Mouse (Mus musculus) embryonic facial prominence, embryonic 15.5 days (tissue): ENCODE results near the gene Pax5. TPM values are rescaled to one million over a fixed set of nuclear protein-coding genes. Genes with fewer than 3 reads are reported as not detected.

Experiments
- ATAC-seq: fragments of 200-750 bp; cut with Nextera tagmentation; 2 replicates; pipeline ENCODE4 v1.8.0; 2017; ENCODE audit warnings: low read depth, moderate TSS enrichment; ENCODE audit not compliant: insufficient number of reproducible peaks, low FRiP score, low TSS enrichment
- H3K27ac ChIP-seq: fragments of 300-500 bp; sonication (generic); replicated peaks from 2 replicates; pipeline ENCODE4 v1.5.1; 2015; ENCODE audit warnings: mild to moderate bottlenecking, inconsistent platforms
- H3K27me3 ChIP-seq: fragments of 300-500 bp; sonication (generic); 2 replicates; pipeline ENCODE4 v1.6.1; 2015; ENCODE audit warnings: inconsistent platforms
- H3K36me3 ChIP-seq: fragments of 300-500 bp; sonication (generic); 2 replicates; pipeline ENCODE4 v1.6.1; 2015; ENCODE audit warnings: mild to moderate bottlenecking, inconsistent platforms
- H3K4me1 ChIP-seq: fragments of 300-500 bp; sonication (generic); 2 replicates; pipeline ENCODE4 v1.6.1; 2015; ENCODE audit warnings: inconsistent platforms
- H3K4me2 ChIP-seq: fragments of 300-500 bp; sonication (generic); replicated peaks from 2 replicates; pipeline ENCODE4 v1.6.1; 2015; ENCODE audit warnings: mild to moderate bottlenecking, inconsistent platforms
- H3K4me3 ChIP-seq: fragments of 300-500 bp; sonication (generic); replicated peaks from 2 replicates; pipeline ENCODE4 v1.5.1; 2015; ENCODE audit warnings: mild to moderate bottlenecking, inconsistent platforms
- H3K9ac ChIP-seq: fragments of 300-500 bp; sonication (generic); 2 replicates; pipeline ENCODE4 v1.6.1; 2015; ENCODE audit warnings: inconsistent platforms
- H3K9me3 ChIP-seq: fragments of 300-500 bp; sonication (generic); replicated peaks from 2 replicates; pipeline ENCODE4 v1.6.1; 2016; ENCODE audit warnings: inconsistent platforms
- WGBS: fragments of 180-500 bp; shearing (Covaris S2); methylation state at CpG from one replicate; pipeline ENCODE4 v1.1.7; 2015; 5-methylcytosine and 5-hydroxymethylcytosine counted together
- microRNA-seq: library from miRNA; unstranded; fragments of <30 nt; microRNA quantifications from one replicate; pipeline ENCODE4, GENCODE M21; 2016; ENCODE audit warnings: borderline number of aligned reads
- polyA plus RNA-seq: library from polyadenylated mRNA; unstranded; fragments of >200 nt; fragmentation: Nextera tagmentation; extraction: Ambion mirVana; gene quantifications from 2 replicates; pipeline ENCODE4 v1.2.1, GENCODE M21; 2015

Gene Pax5
- polyA plus RNA-seq, 1 experiment from 2014 or later: 0.08 TPM

- Histone ChIP-seq H3K4me1 (no peaks in the 10 kb centered on the region), H3K36me3 (no peaks in the 10 kb centered on the region), H3K9ac (no peak overlapping the region), H3K9me3 (no peaks in the 10 kb centered on the region), H3K27me3 (no peaks in the 10 kb centered on the region), H3K4me3 (no peak overlapping the region), H3K4me2 (no peak overlapping the region), H3K27ac (no peak overlapping the region)
- ATAC-seq: no peak
- WGBS: 58% methylated on average over 2 of the region's 2 CpGs
These were observed 214.5 kb downstream of the Pax5 start for GRCm38 (mm10) chr4:44495836-44496235.

- no peak overlapping the region for H3K9ac ChIP-seq
- H3K4me1 ChIP-seq: no peaks in the 10 kb centered on the region
- ATAC-seq: no peak
- no peak overlapping the region for H3K4me3 ChIP-seq
- no peaks in the 10 kb centered on the region for H3K36me3 ChIP-seq
- no peak overlapping the region for H3K27ac ChIP-seq
- H3K9me3 ChIP-seq: no peaks in the 10 kb centered on the region
- no peak overlapping the region for H3K4me2 ChIP-seq
- no peaks in the 10 kb centered on the region for H3K27me3 ChIP-seq
- 66% methylated on average over 6 of the region's 6 CpGs for WGBS
These were observed 216.5 kb downstream of the Pax5 start for GRCm38 (mm10) chr4:44493756-44494155.

- ATAC-seq: no peak
- no peaks in the 10 kb centered on the region for H3K4me1 ChIP-seq
- H3K9me3 ChIP-seq: no peaks in the 10 kb centered on the region
- WGBS: 59% methylated on average over 6 of the region's 6 CpGs
- H3K4me3 ChIP-seq: no peak overlapping the region
- no peaks in the 10 kb centered on the region for H3K27me3 ChIP-seq
- no peak overlapping the region for H3K4me2 ChIP-seq
- no peak overlapping the region for H3K9ac ChIP-seq
- no peaks in the 10 kb centered on the region for H3K36me3 ChIP-seq
- H3K27ac ChIP-seq: no peak overlapping the region
These were observed 219.4 kb downstream of the Pax5 start for GRCm38 (mm10) chr4:44490872-44491271.

- Histone ChIP-seq H3K4me1 (no peaks in the 10 kb centered on the region), H3K27ac (no peak overlapping the region), H3K4me2 (no peak overlapping the region), H3K27me3 (no peaks in the 10 kb centered on the region), H3K9me3 (no peaks in the 10 kb centered on the region), H3K4me3 (no peak overlapping the region), H3K9ac (no peak overlapping the region), H3K36me3 (no peaks in the 10 kb centered on the region)
- WGBS: 44% methylated on average over 8 of the region's 8 CpGs
- no peak for ATAC-seq
These were observed 221.6 kb downstream of the Pax5 start for GRCm38 (mm10) chr4:44488702-44489101.

- Histone ChIP-seq H3K27ac (no peak overlapping the region), H3K9me3 (no peaks in the 10 kb centered on the region), H3K4me2 (no peak overlapping the region), H3K9ac (no peak overlapping the region), H3K36me3 (no peaks in the 10 kb centered on the region), H3K27me3 (no peaks in the 10 kb centered on the region), H3K4me1 (no peaks in the 10 kb centered on the region), H3K4me3 (no peak overlapping the region)
- no peak; the same call in 1 of the 2 replicates for ATAC-seq
- WGBS: 64% methylated on average over 8 of the region's 8 CpGs
These were observed 222.1 kb downstream of the Pax5 start for GRCm38 (mm10) chr4:44488219-44488618.

GRCm38 (mm10) chr4:44482851-44483250, 227.4 kb downstream of the Pax5 start:
- Histone ChIP-seq H3K27ac (no peak overlapping the region), H3K9me3 (no peaks in the 10 kb centered on the region), H3K36me3 (no peaks in the 10 kb centered on the region), H3K4me2 (no peak overlapping the region), H3K4me1 (no peaks in the 10 kb centered on the region), H3K9ac (no peak overlapping the region), H3K27me3 (no peaks in the 10 kb centered on the region), H3K4me3 (no peak overlapping the region)
- 81% methylated on average over 9 of the region's 9 CpGs for WGBS
- no peak for ATAC-seq

GRCm38 (mm10) chr4:44479755-44480154, 230.5 kb downstream of the Pax5 start:
- Histone ChIP-seq H3K27me3 (no peaks in the 10 kb centered on the region), H3K36me3 (no peaks in the 10 kb centered on the region), H3K9ac (no peak overlapping the region), H3K4me1 (no peaks in the 10 kb centered on the region), H3K27ac (no peak overlapping the region), H3K4me3 (no peak overlapping the region), H3K4me2 (no peak overlapping the region), H3K9me3 (no peaks in the 10 kb centered on the region)
- ATAC-seq: no peak
- 93% methylated on average over 1 of the region's 1 CpGs for WGBS

Small RNA genes lying within 50 kb of the gene (microRNA-seq; reads per million reads assigned to microRNA genes)
- not detected for gene Mir5120

Other genes with a start within 250 kb of the Pax5 start
- gene Zcchc7, start 45.4 kb upstream of the Pax5 start, polyA plus RNA-seq: 36.7 and 43.5 TPM in 2 replicates